ENCODE assay signal across 9 mouse cellular contexts in genomic region chr11:98660517-98660916, GRCm38 (mm10). TPM values are rescaled to one million over a fixed set of nuclear protein-coding genes. Genes with fewer than 3 reads are reported as not detected.
A peak's percentile ranks its signal among the peaks of the same experiment; 100 is the strongest.
DNase-seq lines count a peak whose midpoint lies in the region; TF ChIP-seq lines count a peak whose summit lies in the region.
"Had no signal": no experiment of that assay in that cellular context is flagged by ENCODE, and none has a peak within 500 bp of the region (broad histone marks: within the 10 kb centered on the region; RNA-seq: fewer than 3 reads in every experiment).

No protein-coding gene starts in this region.

- H3K27me3 ChIP-seq in hindbrain, embryonic 10.5 days (ENCODE audit: insufficient read depth, poor library complexity, severe bottlenecking): peaks cover 8% of the 10 kb centered on the region
- peaks cover 4% of the 10 kb centered on the region; the same call in 1 of the 2 replicates for H3K27me3 ChIP-seq in midbrain, embryonic 10.5 days (ENCODE audit: low read depth, poor library complexity, severe bottlenecking)

- H3K36me3 ChIP-seq in hindbrain, embryonic 10.5 days: no peaks in the 10 kb centered on the region
- no peaks in the 10 kb centered on the region for H3K36me3 ChIP-seq in midbrain, embryonic 10.5 days

- no peak overlapping the region for H3K4me3 ChIP-seq in cortical plate, adult 2 months (ENCODE audit: insufficient read depth, low read length)
- peak overlapping the region; percentile 3; the same call in 1 of the 2 replicates for H3K4me3 ChIP-seq in hindbrain, embryonic 10.5 days
- H3K4me3 ChIP-seq in midbrain, embryonic 10.5 days: 0 out of 2 replicates have a peak overlapping the region, but pooled peaks have one; percentile 29

- no peak for TF ChIP-seq POLR2A in cortical plate, adult 2 months (IDR thresholded peaks at IDR 0.05; ENCODE audit: extremely low read depth, insufficient read depth, low read length)

- H3K9me3 ChIP-seq in hindbrain, embryonic 10.5 days: no peaks in the 10 kb centered on the region
- H3K9me3 ChIP-seq in midbrain, embryonic 10.5 days (replicated peaks): no peaks in the 10 kb centered on the region

- DNase-seq in adrenal gland, postnatal 10 days: peak; percentile 29
- no peak for DNase-seq in adrenal gland, adult 8-10 months
- peak; percentile 28 to 62 for DNase-seq in CD8-positive naive resting alpha-beta T cell, adult 2 months (ENCODE audit: low read depth in 2 of 2, low spot score in 2 of 2)
- DNase-seq in hindbrain, embryonic 10.5 days (ENCODE audit: low spot score): peak; percentile 44
- peak; percentile 68 for DNase-seq in layer of hippocampus, adult 9-10 months (ENCODE audit: low spot score)
- peak; percentile 47 for DNase-seq in midbrain, embryonic 10.5 days (ENCODE audit: low spot score)
- peak; percentile 47 for DNase-seq in skeletal muscle tissue, adult 2 months (ENCODE audit: low read depth, low spot score)

- 14% methylated on average over 6 of the region's 6 CpGs for WGBS in hindbrain, embryonic 10.5 days
- WGBS in midbrain, embryonic 10.5 days: 14% methylated on average over 6 of the region's 6 CpGs

- TF ChIP-seq CTCF in cortical plate, adult 2 months (IDR thresholded peaks at IDR 0.05; ENCODE audit: extremely low read depth, insufficient read depth, low read length): peak; percentile 64

- no peak overlapping the region for H3K27ac ChIP-seq in cortical plate, adult 2 months (ENCODE audit: insufficient read depth, low read length)
- H3K27ac ChIP-seq in hindbrain, embryonic 10.5 days: no peak overlapping the region
- H3K27ac ChIP-seq in midbrain, embryonic 10.5 days (replicated peaks): 0 out of 2 replicates have a peak overlapping the region, but pooled peaks have one; percentile 30

- H3K4me1 ChIP-seq in cortical plate, adult 2 months (ENCODE audit: control insufficient read depth, insufficient read depth, low read length): no peaks in the 10 kb centered on the region
- H3K4me1 ChIP-seq in hindbrain, embryonic 10.5 days (replicated peaks): peaks cover 5% of the 10 kb centered on the region
- H3K4me1 ChIP-seq in midbrain, embryonic 10.5 days: peaks cover 6% of the 10 kb centered on the region

RNA-seq across cellular contexts. Expression of gene Gsdma, which starts 3.6 kb away (rescaled TPM):
- total RNA-seq in adrenal gland, postnatal 10 days (2021): not detected
- total RNA-seq in adrenal gland, adult 8-10 months (2022): not detected
- polyA plus RNA-seq in cortical plate, adult 2 months (2012; rRNA removed): 0.04 and 0.06 TPM in 2 replicates
- polyA plus RNA-seq in hindbrain, embryonic 10.5 days (2016; fragmentation: Nextera tagmentation; extraction: Ambion mirVana): 0.09 TPM in 1 of 2 replicates, not detected in the other
- polyA plus RNA-seq in midbrain, embryonic 10.5 days (2016; fragmentation: Nextera tagmentation; extraction: Ambion mirVana): not detected in 2 replicates
- total RNA-seq: left cerebral cortex, postnatal 36 days had no signal

RNA-seq across cellular contexts. Expression of gene Gsdma2, which starts 14.0 kb away (rescaled TPM):
- total RNA-seq in adrenal gland, postnatal 10 days (2021): under 1 TPM; 0.36 to 0.51 TPM
- under 1 TPM in 1 of 4 experiments, not detected in 3; 0.63 TPM for total RNA-seq in adrenal gland, adult 8-10 months (2022)
- not detected in 2 replicates for polyA plus RNA-seq in cortical plate, adult 2 months (2012; rRNA removed)
- polyA plus RNA-seq in hindbrain, embryonic 10.5 days (2016; fragmentation: Nextera tagmentation; extraction: Ambion mirVana): not detected in 2 replicates
- not detected in 2 replicates for polyA plus RNA-seq in midbrain, embryonic 10.5 days (2016; fragmentation: Nextera tagmentation; extraction: Ambion mirVana)
- total RNA-seq: left cerebral cortex, postnatal 36 days had no signal

RNA-seq across cellular contexts. Expression of gene Psmd3, which starts 21.8 kb away (rescaled TPM):
- 100 to 1,000 TPM; 111 to 123 TPM for total RNA-seq in adrenal gland, postnatal 10 days (2021)
- total RNA-seq in adrenal gland, adult 8-10 months (2022): 100 to 1,000 TPM; 115 to 121 (median 117) TPM
- 188 and 190 TPM in 2 replicates for polyA plus RNA-seq in cortical plate, adult 2 months (2012; rRNA removed)
- 251 and 281 TPM in 2 replicates for polyA plus RNA-seq in hindbrain, embryonic 10.5 days (2016; fragmentation: Nextera tagmentation; extraction: Ambion mirVana)
- 246 and 258 TPM in 2 replicates for polyA plus RNA-seq in midbrain, embryonic 10.5 days (2016; fragmentation: Nextera tagmentation; extraction: Ambion mirVana)

RNA-seq across cellular contexts. Expression of gene Gsdma3, which starts 34.4 kb away (rescaled TPM):
- total RNA-seq in adrenal gland, postnatal 10 days (2021): 10 to 100 TPM; 12.7 to 15.4 TPM
- 10 to 100 TPM in 1 of 4 experiments, 1 to 10 TPM in 3; 1.5 to 14.3 (median 4.9) TPM for total RNA-seq in adrenal gland, adult 8-10 months (2022)
- not detected in 2 replicates for polyA plus RNA-seq in cortical plate, adult 2 months (2012; rRNA removed)
- polyA plus RNA-seq in hindbrain, embryonic 10.5 days (2016; fragmentation: Nextera tagmentation; extraction: Ambion mirVana): not detected in 2 replicates
- not detected in 2 replicates for polyA plus RNA-seq in midbrain, embryonic 10.5 days (2016; fragmentation: Nextera tagmentation; extraction: Ambion mirVana)
- total RNA-seq: left cerebral cortex, postnatal 36 days had no signal

RNA-seq across cellular contexts. Expression of gene Gm12355, which starts 35.1 kb away (rescaled TPM):
- 10 to 100 TPM; 15.7 to 19.1 TPM for total RNA-seq in adrenal gland, postnatal 10 days (2021)
- 10 to 100 TPM; 12.6 to 16.2 (median 14.5) TPM for total RNA-seq in adrenal gland, adult 8-10 months (2022)
- 0.11 and 0.21 TPM in 2 replicates for polyA plus RNA-seq in cortical plate, adult 2 months (2012; rRNA removed)
- polyA plus RNA-seq in hindbrain, embryonic 10.5 days (2016; fragmentation: Nextera tagmentation; extraction: Ambion mirVana): 1.3 and 1.4 TPM in 2 replicates
- 1.4 and 2.1 TPM in 2 replicates for polyA plus RNA-seq in midbrain, embryonic 10.5 days (2016; fragmentation: Nextera tagmentation; extraction: Ambion mirVana)
